Mouse (Mus musculus) lung, adult 2 months (tissue): ENCODE measurements at regions not wholly inside any gene's neighbourhood (a gene's known extent, or its start where the extent isn't known, plus 50 kb on each side); places are given as distances from the start of the nearest gene placed in this dataset.

ENCODE experiments used
- DNase-seq: peaks from one replicate; pipeline ENCODE4 v3.0.0; 2022
- H3K4me1 ChIP-seq: fragments of 200-500 bp; 2 replicates; pipeline ENCODE4 v1.6.1; 2011; ENCODE audit warnings: low read length; ENCODE audit not compliant: control insufficient read depth, insufficient read depth
- H3K4me3 ChIP-seq: fragments of 200-500 bp; replicated peaks from 2 replicates; pipeline ENCODE3; 2011; ENCODE audit warnings: low read depth, mild to moderate bottlenecking, control low read depth, low read length; ENCODE audit errors: extremely low read depth
- CTCF ChIP-seq: fragments of 200-500 bp; IDR thresholded peaks from 2 replicates; pipeline ENCODE4 v1.5.1; 2011; ENCODE audit warnings: mild to moderate bottlenecking, low read length, control low read depth; ENCODE audit not compliant: insufficient read depth
- POLR2A ChIP-seq: fragments of 200-500 bp; IDR thresholded peaks from 2 replicates; pipeline ENCODE4 v1.6.1; 2011; ENCODE audit warnings: low read depth, mild to moderate bottlenecking, control low read depth, low read length, borderline replicate concordance; ENCODE audit errors: extremely low read depth
- WGBS: fragments of 180-500 bp; shearing (Covaris S2); methylation state at CpG from one replicate; pipeline ENCODE4 v1.1.7; 2018; 5-methylcytosine and 5-hydroxymethylcytosine counted together

GRCm38 (mm10) chr14:104939961-104940360, 237.2 kb downstream of the Rbm26 start:
- no peaks in the 10 kb centered on the region for H3K4me1 ChIP-seq
- H3K4me3 ChIP-seq = no peak overlapping the region
- DNase-seq = no peak
- no peak for TF ChIP-seq CTCF
- no peak for TF ChIP-seq POLR2A
- WGBS = 80% methylated on average over 15 of the region's 15 CpGs

GRCm38 (mm10) chr14:104937083-104937864, 239.9 kb downstream of the Rbm26 start:
- Histone ChIP-seq H3K4me3 (no peak overlapping the region), H3K4me1 (no peaks in the 10 kb centered on the region)
- WGBS = 60% methylated on average over 10 of the region's 10 CpGs
- TF ChIP-seq POLR2A = no peak
- no peak for TF ChIP-seq CTCF
- DNase-seq = no peak

GRCm38 (mm10) chr14:104935956-104936355, 241.2 kb downstream of the Rbm26 start:
- WGBS = 75% methylated on average over 11 of the region's 11 CpGs
- no peak for DNase-seq
- Histone ChIP-seq H3K4me3 (no peak overlapping the region), H3K4me1 (no peaks in the 10 kb centered on the region)
- TF ChIP-seq POLR2A (no peak), CTCF (no peak)

- DNase-seq = no peak
- TF ChIP-seq CTCF = no peak
- no peak for TF ChIP-seq POLR2A
- H3K4me1 ChIP-seq = no peaks in the 10 kb centered on the region
- no peak overlapping the region for H3K4me3 ChIP-seq
Observed at GRCm38 (mm10) chr14:104905706-104906105, 271.4 kb downstream of the Rbm26 start.

- TF ChIP-seq CTCF = no peak
- TF ChIP-seq POLR2A = no peak
- DNase-seq = no peak
- Histone ChIP-seq H3K4me3 (no peak overlapping the region), H3K4me1 (no peaks in the 10 kb centered on the region)
- WGBS = 53% methylated on average over 10 of the region's 10 CpGs
Observed at GRCm38 (mm10) chr14:104902120-104903027, 274.8 kb downstream of the Rbm26 start.

- Histone ChIP-seq H3K4me3 (no peak overlapping the region), H3K4me1 (no peaks in the 10 kb centered on the region)
- no peak for DNase-seq
- 34% methylated on average over 11 of the region's 11 CpGs for WGBS
- TF ChIP-seq POLR2A = no peak
- TF ChIP-seq CTCF = no peak
Observed at GRCm38 (mm10) chr14:104901072-104901471, 276.1 kb downstream of the Rbm26 start.

- WGBS = 66% methylated on average over 3 of the region's 3 CpGs
Observed at GRCm38 (mm10) chr14:104871203-104871602, 305.9 kb downstream of the Rbm26 start.

GRCm38 (mm10) chr14:104867540-104867939, 309.6 kb downstream of the Rbm26 start:
- H3K4me1 ChIP-seq = no peaks in the 10 kb centered on the region
- TF ChIP-seq CTCF = no peak
- no peak for TF ChIP-seq POLR2A
- 52% methylated on average over 6 of the region's 6 CpGs for WGBS
- no peak for DNase-seq
- no peak overlapping the region for H3K4me3 ChIP-seq

More at GRCm38 (mm10) chr14:104871203-104871602, 305.9 kb downstream of the Rbm26 start:
- Histone ChIP-seq H3K4me3 (no peak overlapping the region), H3K4me1 (no peaks in the 10 kb centered on the region)
- no peak for TF ChIP-seq CTCF
- no peak for TF ChIP-seq POLR2A
- no peak for DNase-seq

- DNase-seq = no peak
- no peaks in the 10 kb centered on the region for H3K4me1 ChIP-seq
- no peak overlapping the region for H3K4me3 ChIP-seq
- 76% methylated on average over 9 of the region's 9 CpGs for WGBS
- no peak for TF ChIP-seq CTCF
- TF ChIP-seq POLR2A = no peak
Observed at GRCm38 (mm10) chr14:104863881-104864280, 313.2 kb downstream of the Rbm26 start.

- no peak for DNase-seq
- no peak for TF ChIP-seq POLR2A
- TF ChIP-seq CTCF = no peak
- H3K4me1 ChIP-seq = no peaks in the 10 kb centered on the region
- H3K4me3 ChIP-seq = no peak overlapping the region
- WGBS = 52% methylated on average over 1 of the region's 1 CpGs
Observed at GRCm38 (mm10) chr14:104855913-104856312, 321.2 kb downstream of the Rbm26 start.
